Mouse (Mus musculus) thymus, postnatal 14 days (tissue): Measurements from ENCODE around the gene Cep89.

Source experiments
- DNase-seq: peaks from one replicate; pipeline ENCODE4 v3.0.0; 2021

The Cep89 gene

DNA sequence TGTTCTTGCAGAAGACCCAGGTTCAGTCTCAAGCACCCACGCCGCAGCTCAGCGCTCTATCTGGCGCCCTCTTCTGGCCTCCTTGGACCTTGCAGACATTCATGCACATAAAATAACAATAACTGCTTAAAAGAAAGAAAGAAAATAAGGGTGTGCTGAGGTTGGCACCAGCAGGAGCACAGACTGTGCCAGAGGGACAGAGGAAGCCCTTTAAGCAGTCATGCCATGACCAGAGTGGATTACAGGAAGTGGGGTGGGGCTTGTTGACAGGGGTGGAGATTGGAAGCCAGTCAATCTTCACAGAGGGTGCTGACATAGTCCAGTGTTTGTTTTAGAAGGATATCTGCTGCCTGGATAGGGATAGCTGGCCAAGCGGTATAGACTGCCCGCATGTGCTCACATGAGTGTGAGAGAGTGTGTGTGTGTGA lies 10.3 kb upstream of the Cep89 start:
- peak; percentile 40 for DNase-seq

- no peak for DNase-seq
Observed at GRCm38 (mm10) chr7:35388694-35389093, 8.1 kb upstream of the Cep89 start.

DNA sequence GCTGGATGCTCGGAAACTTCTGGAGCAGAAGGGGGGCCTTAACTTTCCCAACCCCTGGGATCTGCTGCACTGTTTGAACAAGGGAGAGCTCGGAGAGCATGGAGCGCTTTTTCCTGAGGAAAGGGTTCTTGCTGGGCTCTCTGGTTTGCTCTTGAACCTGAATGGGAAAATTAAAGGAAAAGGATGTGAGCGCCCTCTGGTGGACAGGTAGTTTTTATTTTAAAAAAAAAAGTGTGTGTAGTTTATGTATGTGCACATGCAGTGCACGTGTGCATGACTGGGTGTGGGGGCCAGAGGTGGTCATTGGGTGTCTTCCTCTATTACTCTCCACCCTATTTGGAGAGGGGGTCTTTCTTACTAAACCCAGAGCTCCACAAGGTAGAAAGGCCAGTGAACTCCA lies 3.9 kb upstream of the Cep89 start:
- peak; percentile 30 for DNase-seq

GRCm38 (mm10) chr7:35395734-35396456 lies 940 bp upstream of the Cep89 start:
- peak; percentile 27 for DNase-seq

- no peak for DNase-seq
Observed at GRCm38 (mm10) chr7:35401169-35401568, 4.3 kb downstream of the Cep89 start.

- DNase-seq: peak; percentile 84
Observed at GRCm38 (mm10) chr7:35415226-35415625, 18.4 kb downstream of the Cep89 start.

DNA sequence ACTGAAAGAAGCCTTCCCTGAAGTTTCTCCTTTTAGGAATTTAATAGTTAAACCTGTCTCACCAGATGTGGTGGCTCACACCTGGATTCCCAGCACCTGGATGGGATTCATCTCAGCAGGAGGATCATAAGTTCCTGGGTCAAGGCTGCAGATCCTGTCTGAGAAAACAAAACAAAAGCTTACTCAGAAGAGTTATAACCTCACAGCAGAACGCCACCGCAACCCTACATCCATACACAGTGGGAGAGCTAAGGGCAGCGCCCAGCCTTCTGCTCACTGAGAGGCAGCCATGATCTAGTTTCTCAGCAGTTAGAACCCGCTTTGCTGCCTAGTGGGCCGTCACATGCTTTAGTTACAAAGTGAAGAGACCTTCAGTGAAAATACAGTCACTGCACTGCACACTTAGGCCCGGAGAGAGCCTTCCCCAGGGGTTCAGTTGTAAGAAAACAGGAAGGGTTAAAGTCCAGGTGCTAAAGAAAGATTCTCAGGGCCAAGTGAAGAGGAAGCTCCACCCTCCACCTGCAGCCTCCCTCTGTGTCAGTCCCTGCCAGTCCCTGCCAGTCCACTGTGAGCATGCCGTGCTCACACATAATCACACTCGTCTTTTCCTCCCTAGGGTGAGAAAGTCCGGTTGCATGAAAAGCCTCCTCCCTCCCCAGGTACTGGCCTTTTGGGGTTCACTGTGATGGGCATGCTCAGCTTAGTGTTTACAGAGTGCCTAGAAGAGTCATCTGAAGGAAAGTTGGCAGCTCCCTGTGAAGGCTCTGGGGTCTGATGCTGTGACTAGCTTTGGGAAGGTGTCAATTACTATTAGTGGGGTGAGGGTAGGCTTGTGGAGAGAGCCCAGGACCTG lies 19.2 kb downstream of the Cep89 start:
- peak; percentile 33 for DNase-seq

GRCm38 (mm10) chr7:35416654-35416948 lies 19.8 kb downstream of the Cep89 start:
- DNase-seq: peak; percentile 29

GRCm38 (mm10) chr7:35423071-35423470 lies 26.2 kb downstream of the Cep89 start:
- no peak for DNase-seq

- DNase-seq: no peak
Observed at GRCm38 (mm10) chr7:35428146-35428545, 31.3 kb downstream of the Cep89 start.

GRCm38 (mm10) chr7:35435266-35435665 lies 38.4 kb downstream of the Cep89 start:
- DNase-seq: no peak

DNA sequence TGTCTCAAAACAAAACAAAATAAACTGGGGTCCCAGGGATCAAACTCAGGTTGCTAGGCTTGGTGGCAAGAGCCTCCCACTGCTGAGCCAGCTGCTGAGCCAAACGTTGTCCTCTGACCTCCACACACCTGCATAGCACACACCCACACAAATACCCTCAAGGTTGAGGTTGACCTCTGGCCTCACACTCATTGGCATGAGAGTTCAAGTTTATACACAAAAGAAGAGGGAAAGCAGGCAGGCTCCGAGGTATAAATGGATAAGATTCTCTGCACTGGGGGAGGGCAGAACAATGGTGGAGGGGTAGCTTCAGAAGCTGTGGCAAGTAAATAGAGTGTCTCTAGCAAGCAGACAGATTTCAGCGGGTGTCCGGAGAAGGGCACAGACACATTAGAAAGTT lies 50.7 kb downstream of the Cep89 start:
- DNase-seq: no peak

GRCm38 (mm10) chr7:35447996-35448846 lies 51.4 kb downstream of the Cep89 start, which contains the start of gene Slc7a9:
Slc7a9 (plus strand) TSS chr7:35448796.
- DNase-seq: no peak

- DNase-seq: no peak
Observed at GRCm38 (mm10) chr7:35448867-35449266, 52.0 kb downstream of the Cep89 start.

GRCm38 (mm10) chr7:35456091-35456814 lies 59.4 kb downstream of the Cep89 start:
- DNase-seq: no peak

- no peak for DNase-seq
Observed at GRCm38 (mm10) chr7:35460971-35461370, 64.1 kb downstream of the Cep89 start.

DNA sequence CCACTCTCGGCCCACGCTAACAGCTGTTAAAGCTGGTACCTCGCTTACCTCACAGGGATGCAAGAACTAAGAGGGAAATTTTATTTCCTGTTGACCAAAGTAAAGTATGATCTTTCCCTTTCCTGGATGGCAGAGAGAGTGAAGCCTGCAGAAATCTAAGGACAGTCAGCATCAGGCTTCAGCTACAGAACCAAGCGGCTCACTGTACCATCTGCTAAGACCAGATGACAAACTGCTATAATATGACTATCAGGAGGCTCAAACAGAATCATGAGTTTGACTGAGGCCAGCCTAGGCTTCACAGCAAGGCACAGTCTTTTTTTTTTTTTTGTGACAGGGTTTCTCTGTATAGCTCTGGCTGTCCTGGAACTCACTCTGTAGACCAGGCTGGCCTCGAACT lies 68.2 kb downstream of the Cep89 start:
- no peak for DNase-seq

GRCm38 (mm10) chr7:35467856-35468255 lies 71.0 kb downstream of the Cep89 start:
- DNase-seq: no peak

DNA sequence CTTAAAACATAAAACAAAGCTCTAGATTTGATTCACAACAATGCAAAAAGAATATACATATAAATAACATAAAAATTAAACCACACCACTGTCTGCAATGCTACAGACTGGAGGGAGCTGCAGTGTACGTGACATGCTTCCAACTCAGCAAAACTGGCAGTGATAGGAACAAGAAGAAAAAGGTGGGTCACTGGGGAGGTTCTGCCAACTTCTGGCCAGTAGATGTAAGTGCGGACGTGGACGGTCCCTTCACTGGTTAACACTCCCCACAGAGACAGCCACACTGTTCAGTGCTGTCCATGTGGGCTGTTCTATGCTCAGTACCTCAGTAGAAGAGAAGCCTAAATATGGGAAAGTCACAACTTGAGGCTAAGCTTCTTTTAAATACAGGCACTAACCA lies 74.0 kb downstream of the Cep89 start:
- DNase-seq: no peak

GRCm38 (mm10) chr7:35476457-35476856 lies 79.6 kb downstream of the Cep89 start:
- no peak for DNase-seq

GRCm38 (mm10) chr7:35485126-35485525 lies 88.3 kb downstream of the Cep89 start:
- no peak for DNase-seq

- DNase-seq: no peak
Observed at GRCm38 (mm10) chr7:35486553-35486952, 89.7 kb downstream of the Cep89 start.
